ENCODE assay signal across 8 mouse cellular contexts in genomic region chr17:28523355-28524008, GRCm38 (mm10). TPM values are rescaled to one million over a fixed set of nuclear protein-coding genes. Genes with fewer than 3 reads are reported as not detected.
A peak's percentile ranks its signal among the peaks of the same experiment; 100 is the strongest.
DNase-seq lines count a peak whose midpoint lies in the region; ATAC-seq lines count a peak whose summit lies in the region.

No protein-coding gene starts in this region.

- peak; percentile 3; the same call in 1 of the 2 replicates for ATAC-seq in kidney, embryonic 16.5 days (ENCODE audit: low FRiP score, low TSS enrichment)
- peak; percentile 46; the same call in 1 of the 2 replicates for ATAC-seq in hindbrain, embryonic 12.5 days (ENCODE audit: low FRiP score)
- peak; percentile 0; the same call in 1 of the 2 replicates for ATAC-seq in midbrain, embryonic 15.5 days (replicated peaks)

- H3K4me3 ChIP-seq in kidney, embryonic 16.5 days (ENCODE audit: low read length), result peak overlapping the region; percentile 57
- peak overlapping the region; percentile 59 for H3K4me3 ChIP-seq in hindbrain, embryonic 12.5 days
- peak overlapping the region; percentile 59 for H3K4me3 ChIP-seq in midbrain, embryonic 15.5 days

- peaks cover 22% of the 10 kb centered on the region for H3K4me1 ChIP-seq in kidney, embryonic 16.5 days (ENCODE audit: insufficient read depth, low read length)
- peaks cover 17% of the 10 kb centered on the region for H3K4me1 ChIP-seq in hindbrain, embryonic 12.5 days
- peaks cover 18% of the 10 kb centered on the region for H3K4me1 ChIP-seq in midbrain, embryonic 15.5 days

- no peaks in the 10 kb centered on the region for H3K36me3 ChIP-seq in kidney, embryonic 16.5 days (ENCODE audit: insufficient read depth, low read length)
- H3K36me3 ChIP-seq in hindbrain, embryonic 12.5 days, result no peaks in the 10 kb centered on the region
- H3K36me3 ChIP-seq in midbrain, embryonic 15.5 days (replicated peaks), result no peaks in the 10 kb centered on the region

- H3K9ac ChIP-seq in kidney, embryonic 16.5 days (replicated peaks; ENCODE audit: low read length), result peak overlapping the region; percentile 63
- H3K9ac ChIP-seq in hindbrain, embryonic 12.5 days, result peak overlapping the region; percentile 78
- H3K9ac ChIP-seq in midbrain, embryonic 15.5 days, result peak overlapping the region; percentile 84

- 10% methylated on average over 28 of the region's 28 CpGs for WGBS in kidney, embryonic 16.5 days
- 7% methylated on average over 28 of the region's 28 CpGs for WGBS in hindbrain, embryonic 12.5 days
- 7% methylated on average over 28 of the region's 28 CpGs for WGBS in midbrain, embryonic 15.5 days

- H3K27ac ChIP-seq in kidney, embryonic 16.5 days (ENCODE audit: low read length), result peak overlapping the region; percentile 76
- peak overlapping the region; percentile 89; the same call in 1 of the 2 replicates for H3K27ac ChIP-seq in hindbrain, embryonic 12.5 days
- H3K27ac ChIP-seq in midbrain, embryonic 15.5 days, result peak overlapping the region; percentile 88

- DNase-seq in kidney, postnatal 14 days, result no peak
- DNase-seq in R1 (ENCODE audit: low read depth, low spot score), result peak; percentile 72
- no peak for DNase-seq in gastrocnemius, postnatal 36 days
- DNase-seq in thymus, postnatal 36 days, result no peak
- DNase-seq in lung, postnatal 36 days, result no peak

- H3K9me3 ChIP-seq in kidney, embryonic 16.5 days (ENCODE audit: low read length), result no peaks in the 10 kb centered on the region
- H3K9me3 ChIP-seq in hindbrain, embryonic 12.5 days (replicated peaks), result no peaks in the 10 kb centered on the region
- no peaks in the 10 kb centered on the region for H3K9me3 ChIP-seq in midbrain, embryonic 15.5 days

- intact Hi-C loops in gastrocnemius, postnatal 36 days (cut with DNase I), result loop anchor here (2.0 kb wide), 1 partner anchor 39 kb away; no protein-coding TSS in a partner anchor

- no peaks in the 10 kb centered on the region; the same call in 1 of the 2 replicates for H3K27me3 ChIP-seq in kidney, embryonic 16.5 days (ENCODE audit: insufficient read depth, low read length)
- peaks cover 39% of the 10 kb centered on the region for H3K27me3 ChIP-seq in hindbrain, embryonic 12.5 days
- peaks cover 21% of the 10 kb centered on the region; the same call in 1 of the 2 replicates for H3K27me3 ChIP-seq in midbrain, embryonic 15.5 days (replicated peaks)

- H3K4me2 ChIP-seq in kidney, embryonic 16.5 days (replicated peaks; ENCODE audit: low read depth, low read length), result peak overlapping the region; percentile 82
- peak overlapping the region; percentile 81 for H3K4me2 ChIP-seq in hindbrain, embryonic 12.5 days (replicated peaks)
- peak overlapping the region; percentile 82 for H3K4me2 ChIP-seq in midbrain, embryonic 15.5 days

RNA-seq across cellular contexts. Expression of gene Fkbp5, which starts 6.2 kb away (rescaled TPM):
- polyA plus RNA-seq in kidney, embryonic 16.5 days (2015; fragmentation: Nextera tagmentation; extraction: Ambion mirVana), result 35.5 and 36.0 TPM in 2 replicates
- 28.3 and 32.6 TPM in 2 replicates for polyA plus RNA-seq in hindbrain, embryonic 12.5 days (2016; fragmentation: Nextera tagmentation; extraction: Ambion mirVana)
- 37.3 and 39.8 TPM in 2 replicates for polyA plus RNA-seq in midbrain, embryonic 15.5 days (2015; fragmentation: Nextera tagmentation; extraction: Ambion mirVana)
- total RNA-seq in gastrocnemius, postnatal 36 days (2021), result 100 to 1,000 TPM; 107 to 115 TPM

RNA-seq across cellular contexts. Expression of gene Armc12, which starts 7.1 kb away (rescaled TPM):
- not detected in 2 replicates for polyA plus RNA-seq in kidney, embryonic 16.5 days (2015; fragmentation: Nextera tagmentation; extraction: Ambion mirVana)
- not detected in 2 replicates for polyA plus RNA-seq in hindbrain, embryonic 12.5 days (2016; fragmentation: Nextera tagmentation; extraction: Ambion mirVana)
- not detected in 2 replicates for polyA plus RNA-seq in midbrain, embryonic 15.5 days (2015; fragmentation: Nextera tagmentation; extraction: Ambion mirVana)
- not detected for total RNA-seq in gastrocnemius, postnatal 36 days (2021)

RNA-seq across cellular contexts. Expression of gene Clpsl2, which starts 25.7 kb away (rescaled TPM):
- polyA plus RNA-seq in kidney, embryonic 16.5 days (2015; fragmentation: Nextera tagmentation; extraction: Ambion mirVana), result not detected in 2 replicates
- polyA plus RNA-seq in hindbrain, embryonic 12.5 days (2016; fragmentation: Nextera tagmentation; extraction: Ambion mirVana), result not detected in 2 replicates
- not detected in 2 replicates for polyA plus RNA-seq in midbrain, embryonic 15.5 days (2015; fragmentation: Nextera tagmentation; extraction: Ambion mirVana)
- total RNA-seq in gastrocnemius, postnatal 36 days (2021), result not detected

RNA-seq across cellular contexts. Expression of gene Clps, which starts 37.1 kb away (rescaled TPM):
- not detected in 2 replicates for polyA plus RNA-seq in kidney, embryonic 16.5 days (2015; fragmentation: Nextera tagmentation; extraction: Ambion mirVana)
- not detected in 2 replicates for polyA plus RNA-seq in hindbrain, embryonic 12.5 days (2016; fragmentation: Nextera tagmentation; extraction: Ambion mirVana)
- polyA plus RNA-seq in midbrain, embryonic 15.5 days (2015; fragmentation: Nextera tagmentation; extraction: Ambion mirVana), result 0.36 TPM in 1 of 2 replicates, not detected in the other
- total RNA-seq in gastrocnemius, postnatal 36 days (2021), result not detected

RNA-seq across cellular contexts. Expression of gene Lhfpl5, which starts 52.0 kb away (rescaled TPM):
- 0.61 and 0.89 TPM in 2 replicates for polyA plus RNA-seq in kidney, embryonic 16.5 days (2015; fragmentation: Nextera tagmentation; extraction: Ambion mirVana)
- polyA plus RNA-seq in hindbrain, embryonic 12.5 days (2016; fragmentation: Nextera tagmentation; extraction: Ambion mirVana), result 2.0 and 3.4 TPM in 2 replicates
- polyA plus RNA-seq in midbrain, embryonic 15.5 days (2015; fragmentation: Nextera tagmentation; extraction: Ambion mirVana), result 11.3 and 11.4 TPM in 2 replicates
- not detected for total RNA-seq in gastrocnemius, postnatal 36 days (2021)
